Mouse (Mus musculus) testis, adult 2 months (tissue): ENCODE results near the gene Tcf12.

Experiments used
- CTCF ChIP-seq: fragments of 200-500 bp; IDR thresholded peaks from 2 replicates; pipeline ENCODE4 v1.5.1; 2012; ENCODE audit warnings: low read depth, mild to moderate bottlenecking, inconsistent platforms, low read length, moderate library complexity; ENCODE audit not compliant: control insufficient read depth, insufficient read depth, insufficient replicate concordance
- POLR2A ChIP-seq: fragments of 200-500 bp; IDR thresholded peaks from 2 replicates; pipeline ENCODE4 v1.6.1; 2012; ENCODE audit warnings: low read depth, mild to moderate bottlenecking, inconsistent platforms, low read length, moderate library complexity; ENCODE audit not compliant: control insufficient read depth

GRCm38 (mm10) chr9:72133772-72134245 is 22.1 kb upstream of the Tcf12 start:
- no peak for TF ChIP-seq CTCF
- no peak for TF ChIP-seq POLR2A
